Mouse (Mus musculus) lung, postnatal 0 days (tissue): ENCODE results near the gene Osbpl8.

ENCODE experiments used
- CTCF ChIP-seq: IDR thresholded peaks from 2 replicates; pipeline ENCODE4 v1.5.1; 2016; ENCODE audit warnings: antibody characterized with exemption, mild to moderate bottlenecking
- EP300 ChIP-seq: IDR thresholded peaks from 2 replicates; pipeline ENCODE4 v1.6.1; 2016; ENCODE audit warnings: antibody characterized with exemption, mild to moderate bottlenecking, control low read depth

DNA sequence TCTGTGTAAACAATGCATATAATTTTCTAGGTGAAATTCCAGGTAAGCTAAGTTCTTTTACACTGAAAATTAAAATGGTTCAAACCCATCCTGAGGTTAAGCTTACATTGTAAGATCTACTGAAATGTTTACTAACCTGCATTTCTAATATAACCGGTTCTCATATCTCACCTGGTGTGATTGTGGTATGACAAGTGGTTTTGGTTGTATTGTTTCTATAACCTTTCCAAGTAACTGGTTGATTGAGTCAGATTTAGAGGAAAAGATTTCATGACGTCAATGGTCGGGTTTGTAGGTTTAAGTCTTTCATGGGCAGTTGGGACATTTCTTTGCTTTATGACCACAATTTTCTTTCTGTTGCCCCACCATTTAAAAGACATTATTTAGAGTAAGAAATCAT lies 49.5 kb downstream of the Osbpl8 start:
- no peak for TF ChIP-seq CTCF
- no peak for TF ChIP-seq EP300
